Mouse (Mus musculus) bone marrow macrophage, adult 2 months (primary cell): Measurements from ENCODE around the gene Ppfia3.

ENCODE experiments used
- CTCF ChIP-seq: IDR thresholded peaks from 2 replicates; pipeline ENCODE4 v1.5.1; 2012; ENCODE audit warnings: low read depth, mild to moderate bottlenecking, low read length, moderate library complexity
- POLR2A ChIP-seq: IDR thresholded peaks from 2 replicates; pipeline ENCODE4 v1.6.1; 2012; ENCODE audit warnings: mild to moderate bottlenecking, low read depth, low read length, borderline replicate concordance

GRCm38 (mm10) chr7:45355318-45356020, 11.3 kb downstream of the Ppfia3 start:
- TF ChIP-seq CTCF (no peak), POLR2A (no peak)
